Mouse (Mus musculus): ENCODE measurements at regions not wholly inside any gene's neighbourhood (a gene's known extent, or its start where the extent isn't known, plus 50 kb on each side); places are given as distances from the start of the nearest gene placed in this dataset.

DNA sequence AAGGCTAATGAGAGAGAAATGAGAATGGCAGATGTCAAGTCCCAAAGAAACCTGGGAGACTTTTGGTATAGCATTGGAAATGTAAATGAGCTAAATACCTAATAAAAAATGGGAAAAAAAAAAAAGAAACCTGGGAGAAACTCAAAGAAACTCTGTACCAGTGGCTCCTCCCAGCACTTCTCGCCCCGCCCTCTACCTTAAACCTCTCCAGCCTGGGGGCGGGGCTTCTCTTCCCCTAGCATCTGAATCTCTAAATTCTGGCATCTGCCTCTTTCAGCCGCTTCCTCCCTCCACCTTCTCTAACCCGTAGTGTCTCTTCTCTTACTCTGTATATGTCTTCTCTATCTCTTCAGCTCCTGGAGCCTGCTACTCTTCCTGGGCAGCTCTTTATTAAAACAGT is 53.2 kb downstream of the Gpr6 start:
- Histone ChIP-seq H3K4me2 (ENCODE audit: low read depth, low read length, poor library complexity, severe bottlenecking) (no peak overlapping the region), H3K4me3 (ENCODE audit: low read depth, low read length) (no peak overlapping the region), H3K9me3 (ENCODE audit: low read length) (no peaks in the 10 kb centered on the region), H3K27me3 (ENCODE audit: insufficient read depth, low read length) (no peaks in the 10 kb centered on the region), H3K36me3 (ENCODE audit: insufficient read depth, low read length) (no peaks in the 10 kb centered on the region), H3K27ac (ENCODE audit: low read depth, low read length) (no peak overlapping the region), H3K9ac (replicated peaks; ENCODE audit: low read length, poor library complexity, severe bottlenecking) (no peak overlapping the region), H3K4me1 (ENCODE audit: insufficient read depth, low read length) (peaks cover 3% of the 10 kb centered on the region; the same call in 1 of the 2 replicates)
- TF ChIP-seq CTCF (IDR thresholded peaks at IDR 0.05): no peak
- ATAC-seq (ENCODE audit: low FRiP score): no peak
- DNase-seq (ENCODE audit: low spot score): no peak
- WGBS: 59% methylated on average over 5 of the region's 5 CpGs

DNA sequence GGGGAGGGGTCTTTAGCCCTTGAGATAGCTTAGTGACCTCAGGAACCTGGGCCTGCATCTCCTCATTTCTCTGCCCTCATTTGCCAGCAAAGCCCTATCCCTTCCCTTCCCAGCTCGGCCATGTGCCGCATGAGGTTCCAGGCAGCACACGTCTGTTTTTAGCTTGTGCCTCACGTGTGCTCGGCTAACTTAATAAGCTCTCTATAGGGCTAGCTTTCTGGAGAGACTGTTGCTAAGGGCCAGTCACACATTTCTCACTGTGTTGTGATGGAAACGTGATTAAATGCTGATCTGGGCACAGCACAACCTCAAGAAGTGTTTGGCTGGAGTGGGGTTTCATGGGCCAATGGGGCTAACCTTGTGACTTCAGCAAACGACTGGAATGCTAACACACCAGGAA is 55.5 kb downstream of the Gpr6 start:
- no peak overlapping the region for H3K27ac ChIP-seq (ENCODE audit: low read depth, low read length)
- no peak overlapping the region for H3K4me2 ChIP-seq (ENCODE audit: low read depth, low read length, poor library complexity, severe bottlenecking)
- no peaks in the 10 kb centered on the region for H3K27me3 ChIP-seq (ENCODE audit: insufficient read depth, low read length)
- H3K9me3 ChIP-seq (ENCODE audit: low read length): no peaks in the 10 kb centered on the region
- no peak overlapping the region for H3K4me3 ChIP-seq (ENCODE audit: low read depth, low read length)
- no peak for ATAC-seq (ENCODE audit: low FRiP score)
- 38% methylated on average over 7 of the region's 7 CpGs for WGBS
- H3K4me1 ChIP-seq (ENCODE audit: insufficient read depth, low read length): peaks cover 3% of the 10 kb centered on the region; the same call in 1 of the 2 replicates
- DNase-seq (ENCODE audit: low spot score): no peak
- TF ChIP-seq CTCF (IDR thresholded peaks at IDR 0.05): no peak
- no peak overlapping the region for H3K9ac ChIP-seq (replicated peaks; ENCODE audit: low read length, poor library complexity, severe bottlenecking)
- no peaks in the 10 kb centered on the region for H3K36me3 ChIP-seq (ENCODE audit: insufficient read depth, low read length)

DNA sequence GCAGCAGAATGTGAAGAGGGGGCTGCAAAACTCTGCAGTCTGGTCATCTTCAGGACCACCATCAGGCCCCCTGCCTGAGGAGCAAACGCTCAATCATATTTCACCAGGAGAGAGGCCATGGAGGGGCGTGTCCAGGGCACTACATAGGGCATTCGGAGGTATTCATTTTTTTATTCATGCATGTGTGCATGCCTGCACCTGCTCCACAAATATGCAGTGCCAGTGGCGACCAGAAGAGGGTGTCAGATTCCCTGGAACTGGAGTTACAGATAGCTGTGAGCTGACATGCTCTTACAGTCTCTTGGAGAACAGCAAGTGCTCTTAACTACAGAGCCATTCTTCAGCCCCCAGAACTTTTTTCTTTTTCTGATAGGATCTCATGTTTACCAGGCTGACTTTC is 56.4 kb downstream of the Gpr6 start:
- peak; percentile 70 for DNase-seq (ENCODE audit: low spot score)
- no peaks in the 10 kb centered on the region for H3K9me3 ChIP-seq (ENCODE audit: low read length)
- H3K4me1 ChIP-seq (ENCODE audit: insufficient read depth, low read length): peaks cover 3% of the 10 kb centered on the region; the same call in 1 of the 2 replicates
- no peaks in the 10 kb centered on the region for H3K36me3 ChIP-seq (ENCODE audit: insufficient read depth, low read length)
- H3K9ac ChIP-seq (replicated peaks; ENCODE audit: low read length, poor library complexity, severe bottlenecking): no peak overlapping the region
- H3K4me2 ChIP-seq (ENCODE audit: low read depth, low read length, poor library complexity, severe bottlenecking): no peak overlapping the region
- ATAC-seq (ENCODE audit: low FRiP score): peak; percentile 49; the same call in 1 of the 2 replicates
- 41% methylated on average over 4 of the region's 4 CpGs for WGBS
- H3K27ac ChIP-seq (ENCODE audit: low read depth, low read length): no peak overlapping the region
- peak; percentile 85 for TF ChIP-seq CTCF (IDR thresholded peaks at IDR 0.05)
- H3K4me3 ChIP-seq (ENCODE audit: low read depth, low read length): no peak overlapping the region
- no peaks in the 10 kb centered on the region for H3K27me3 ChIP-seq (ENCODE audit: insufficient read depth, low read length)

- WGBS: 84% methylated on average over 2 of the region's 2 CpGs
- H3K4me1 ChIP-seq (ENCODE audit: insufficient read depth, low read length): no peaks in the 10 kb centered on the region
Observed at GRCm38 (mm10) chr10:41010585-41010984, 61.5 kb downstream of the Gpr6 start.

GRCm38 (mm10) chr10:41007866-41008265 is 64.2 kb downstream of the Gpr6 start:
- Histone ChIP-seq H3K9ac (replicated peaks; ENCODE audit: low read length, poor library complexity, severe bottlenecking) (no peak overlapping the region), H3K27ac (ENCODE audit: low read depth, low read length) (no peak overlapping the region), H3K4me1 (ENCODE audit: insufficient read depth, low read length) (no peaks in the 10 kb centered on the region), H3K36me3 (ENCODE audit: insufficient read depth, low read length) (no peaks in the 10 kb centered on the region), H3K9me3 (ENCODE audit: low read length) (no peaks in the 10 kb centered on the region), H3K27me3 (ENCODE audit: insufficient read depth, low read length) (no peaks in the 10 kb centered on the region), H3K4me2 (ENCODE audit: low read depth, low read length, poor library complexity, severe bottlenecking) (no peak overlapping the region), H3K4me3 (ENCODE audit: low read depth, low read length) (no peak overlapping the region)
- WGBS: 92% methylated on average over 3 of the region's 3 CpGs
- ATAC-seq (ENCODE audit: low FRiP score) (no peak), DNase-seq (ENCODE audit: low spot score) (no peak)
- TF ChIP-seq CTCF (IDR thresholded peaks at IDR 0.05): no peak

More at GRCm38 (mm10) chr10:41010585-41010984, 61.5 kb downstream of the Gpr6 start:
- no peak overlapping the region for H3K4me2 ChIP-seq (ENCODE audit: low read depth, low read length, poor library complexity, severe bottlenecking)
- ATAC-seq (ENCODE audit: low FRiP score): no peak
- H3K4me3 ChIP-seq (ENCODE audit: low read depth, low read length): no peak overlapping the region
- H3K9ac ChIP-seq (replicated peaks; ENCODE audit: low read length, poor library complexity, severe bottlenecking): no peak overlapping the region
- DNase-seq (ENCODE audit: low spot score): no peak
- no peak overlapping the region for H3K27ac ChIP-seq (ENCODE audit: low read depth, low read length)
- no peaks in the 10 kb centered on the region for H3K9me3 ChIP-seq (ENCODE audit: low read length)
- H3K27me3 ChIP-seq (ENCODE audit: insufficient read depth, low read length): no peaks in the 10 kb centered on the region
- no peaks in the 10 kb centered on the region for H3K36me3 ChIP-seq (ENCODE audit: insufficient read depth, low read length)
- no peak for TF ChIP-seq CTCF (IDR thresholded peaks at IDR 0.05)

DNA sequence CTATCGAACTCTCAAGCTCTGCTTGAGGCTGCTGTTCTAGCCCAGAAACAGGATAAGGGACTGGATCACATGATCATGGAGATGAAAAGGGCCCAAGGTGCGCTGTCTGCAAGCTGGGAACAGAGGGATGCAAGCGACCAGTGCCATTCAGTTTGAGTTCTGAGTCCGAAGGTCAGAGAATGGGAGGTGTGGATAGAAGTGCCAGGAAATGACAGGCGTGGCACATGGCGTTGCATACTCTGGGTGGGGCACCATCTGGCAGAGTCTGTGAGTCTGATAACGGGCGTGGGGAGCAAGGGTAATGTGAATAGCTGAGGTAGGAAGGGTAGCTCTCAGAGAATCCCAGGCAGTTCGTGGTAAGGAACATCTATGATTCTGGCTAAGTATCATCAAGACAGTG is 65.5 kb downstream of the Gpr6 start:
- WGBS: 85% methylated on average over 9 of the region's 9 CpGs
- Histone ChIP-seq H3K9ac (replicated peaks; ENCODE audit: low read length, poor library complexity, severe bottlenecking) (no peak overlapping the region), H3K4me2 (ENCODE audit: low read depth, low read length, poor library complexity, severe bottlenecking) (no peak overlapping the region), H3K27ac (ENCODE audit: low read depth, low read length) (no peak overlapping the region), H3K4me1 (ENCODE audit: insufficient read depth, low read length) (no peaks in the 10 kb centered on the region), H3K27me3 (ENCODE audit: insufficient read depth, low read length) (no peaks in the 10 kb centered on the region), H3K4me3 (ENCODE audit: low read depth, low read length) (no peak overlapping the region), H3K9me3 (ENCODE audit: low read length) (no peaks in the 10 kb centered on the region), H3K36me3 (ENCODE audit: insufficient read depth, low read length) (no peaks in the 10 kb centered on the region)
- ATAC-seq (ENCODE audit: low FRiP score) (no peak), DNase-seq (ENCODE audit: low spot score) (no peak)
- no peak for TF ChIP-seq CTCF (IDR thresholded peaks at IDR 0.05)
